Mouse (Mus musculus): ENCODE results near the gene Usp12. TPM values are rescaled to one million over a fixed set of nuclear protein-coding genes. Genes with fewer than 3 reads are reported as not detected.
A peak's percentile ranks its signal among the peaks of the same experiment; 100 is the strongest.

Usp12 gene
- polyA plus RNA-seq, 1 experiment = 27.6 TPM

DNA sequence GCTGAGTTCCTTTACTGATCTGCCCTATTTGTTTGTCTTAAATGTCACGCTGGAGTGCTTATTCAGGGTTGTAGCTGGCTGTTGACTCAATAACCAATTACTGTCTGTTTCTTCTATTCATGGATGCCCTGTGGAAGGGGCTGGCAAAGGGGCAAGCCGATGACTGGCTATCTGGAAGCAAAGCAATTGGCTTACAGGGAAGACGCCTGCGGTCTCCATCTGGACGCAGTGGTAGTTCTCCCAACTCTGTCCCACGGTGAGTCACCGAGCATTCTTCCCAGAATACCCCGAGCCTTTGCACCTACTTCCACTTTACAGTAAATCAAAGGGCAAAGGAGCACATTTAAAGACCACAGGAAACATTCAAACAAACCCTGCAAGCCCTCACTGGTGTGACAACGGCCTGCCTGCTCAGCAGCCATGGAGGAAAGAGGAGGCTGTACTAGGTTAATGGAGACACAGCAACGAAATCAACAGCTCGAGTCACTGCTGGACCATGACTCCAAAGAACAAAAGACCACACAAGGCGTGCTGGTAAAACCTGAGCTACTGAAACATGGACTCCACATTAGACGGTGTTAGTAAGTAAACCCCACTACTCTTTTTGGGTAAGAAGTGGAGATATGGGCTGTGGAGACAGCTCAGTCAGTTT, 17.7 kb downstream of the Usp12 start:
- DNase-seq (ENCODE audit: low read depth) = no peak

DNA sequence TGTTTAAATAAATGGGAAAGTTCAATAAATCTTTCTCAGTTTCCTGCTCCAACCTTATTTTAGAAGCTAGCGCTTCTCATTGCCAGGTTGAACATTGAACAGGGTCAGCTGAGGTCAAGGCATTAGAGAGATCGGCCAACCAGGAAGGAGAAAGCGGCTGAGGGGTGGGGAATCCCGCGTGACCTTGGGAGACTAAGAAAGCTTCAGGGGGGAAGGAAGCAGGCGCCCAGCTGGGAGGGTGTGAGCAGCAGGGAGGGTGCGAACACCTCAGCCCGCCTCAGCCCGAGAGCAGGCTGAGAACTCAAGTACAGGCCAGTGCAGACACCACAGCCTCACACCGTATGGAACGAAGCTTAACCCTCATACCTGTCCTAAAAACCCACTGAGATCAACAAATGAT, 22.8 kb downstream of the Usp12 start:
- no peak for TF ChIP-seq CTCF (IDR thresholded peaks at IDR 0.05; ENCODE audit: borderline replicate concordance, extremely low read depth, insufficient read depth, insufficient read length)
- no peak for TF ChIP-seq POLR2A (IDR thresholded peaks at IDR 0.05; ENCODE audit: borderline replicate concordance, extremely low read depth, insufficient read depth, insufficient read length, poor library complexity, severe bottlenecking)
- DNase-seq (ENCODE audit: low read depth) = no peak

More for the DNA sequence above, 17.7 kb downstream of the Usp12 start:
- TF ChIP-seq POLR2A (IDR thresholded peaks at IDR 0.05; ENCODE audit: borderline replicate concordance, extremely low read depth, insufficient read depth, insufficient read length, poor library complexity, severe bottlenecking) (no peak), CTCF (IDR thresholded peaks at IDR 0.05; ENCODE audit: borderline replicate concordance, extremely low read depth, insufficient read depth, insufficient read length) (no peak)

DNA sequence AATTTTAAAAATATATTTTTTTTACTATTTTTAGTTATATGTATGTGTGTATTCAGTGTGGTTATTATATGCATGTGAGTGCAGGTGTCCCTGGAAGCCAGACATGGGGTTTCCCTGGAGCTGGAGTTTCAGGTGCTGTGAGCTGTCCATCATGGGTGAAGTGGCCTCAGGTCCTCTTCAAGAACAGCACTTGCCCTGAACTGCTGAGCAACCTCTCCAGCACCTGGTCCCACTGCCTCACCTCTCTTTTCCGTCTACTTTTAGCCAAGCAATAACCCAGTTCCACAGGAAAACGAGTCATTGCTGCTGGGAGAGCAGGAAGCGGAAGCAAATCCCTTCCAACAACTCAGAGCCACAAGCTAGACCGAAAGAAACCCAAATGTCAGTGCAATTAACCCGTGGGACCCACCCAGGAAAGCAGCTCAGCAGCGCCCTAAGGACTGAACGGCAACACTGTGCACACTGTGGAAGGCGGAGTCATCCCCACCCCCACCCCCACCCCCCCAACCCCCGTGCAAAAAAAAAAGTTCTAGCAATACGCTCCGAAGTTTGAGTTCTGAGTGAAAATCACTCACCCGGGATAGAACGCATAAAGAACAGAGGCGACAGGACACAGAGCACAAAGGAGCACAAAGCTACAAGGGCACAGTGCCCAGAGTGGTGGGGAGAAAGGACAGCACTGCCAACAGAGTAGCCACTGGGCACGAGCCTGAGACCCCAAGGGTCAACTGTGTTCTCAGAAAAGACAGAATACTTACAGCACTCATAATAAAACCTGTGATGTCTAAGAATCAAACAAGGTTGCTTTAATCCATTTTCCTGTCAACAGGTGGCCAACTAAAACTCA, 24.6 kb downstream of the Usp12 start:
- peak; percentile 27 for DNase-seq (ENCODE audit: low read depth)
- TF ChIP-seq CTCF (IDR thresholded peaks at IDR 0.05; ENCODE audit: borderline replicate concordance, extremely low read depth, insufficient read depth, insufficient read length) = no peak
- TF ChIP-seq POLR2A (IDR thresholded peaks at IDR 0.05; ENCODE audit: borderline replicate concordance, extremely low read depth, insufficient read depth, insufficient read length, poor library complexity, severe bottlenecking) = no peak

DNA sequence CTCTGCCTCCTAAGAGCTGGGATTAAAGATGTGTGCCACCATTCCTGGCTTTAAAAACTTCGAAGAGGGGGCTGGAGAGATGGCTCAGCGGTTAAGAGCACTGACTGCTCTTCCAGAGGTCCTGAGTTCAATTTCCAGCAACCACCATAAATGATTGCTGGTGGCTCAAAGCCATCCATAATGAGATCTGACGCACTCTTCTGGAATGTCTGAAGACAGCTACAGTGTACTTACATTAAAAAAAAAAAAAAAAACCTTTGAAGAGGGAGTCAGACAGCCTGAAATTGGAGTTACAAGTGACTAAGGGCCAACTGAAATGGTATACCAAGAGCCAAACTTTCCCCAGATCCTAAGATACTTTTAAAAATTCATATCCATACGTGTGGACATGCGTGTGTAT, 29.0 kb downstream of the Usp12 start:
- no peak for TF ChIP-seq CTCF (IDR thresholded peaks at IDR 0.05; ENCODE audit: borderline replicate concordance, extremely low read depth, insufficient read depth, insufficient read length)
- no peak for TF ChIP-seq POLR2A (IDR thresholded peaks at IDR 0.05; ENCODE audit: borderline replicate concordance, extremely low read depth, insufficient read depth, insufficient read length, poor library complexity, severe bottlenecking)
- DNase-seq (ENCODE audit: low read depth) = no peak

DNA sequence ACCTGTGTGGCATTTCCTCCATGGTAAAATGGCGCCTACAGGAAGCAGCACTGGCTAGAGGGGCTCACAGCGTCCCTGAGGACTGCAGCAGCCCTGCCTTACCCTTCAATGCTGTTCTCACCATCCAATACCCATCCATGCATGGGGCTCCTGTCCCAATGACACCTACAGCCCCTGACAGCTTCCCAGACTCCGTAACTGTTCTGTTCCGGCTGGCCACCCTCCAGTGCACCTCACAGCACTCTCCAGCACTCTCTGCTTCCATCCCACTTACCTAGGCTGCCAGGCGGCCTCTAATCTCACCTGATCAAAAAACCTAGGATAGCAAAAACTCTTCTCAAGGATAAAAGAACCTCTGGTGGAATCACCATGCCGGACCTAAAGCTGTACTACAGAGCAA, 35.6 kb downstream of the Usp12 start:
- TF ChIP-seq CTCF (IDR thresholded peaks at IDR 0.05; ENCODE audit: borderline replicate concordance, extremely low read depth, insufficient read depth, insufficient read length) (no peak), POLR2A (IDR thresholded peaks at IDR 0.05; ENCODE audit: borderline replicate concordance, extremely low read depth, insufficient read depth, insufficient read length, poor library complexity, severe bottlenecking) (no peak)
- DNase-seq (ENCODE audit: low read depth) = no peak

DNA sequence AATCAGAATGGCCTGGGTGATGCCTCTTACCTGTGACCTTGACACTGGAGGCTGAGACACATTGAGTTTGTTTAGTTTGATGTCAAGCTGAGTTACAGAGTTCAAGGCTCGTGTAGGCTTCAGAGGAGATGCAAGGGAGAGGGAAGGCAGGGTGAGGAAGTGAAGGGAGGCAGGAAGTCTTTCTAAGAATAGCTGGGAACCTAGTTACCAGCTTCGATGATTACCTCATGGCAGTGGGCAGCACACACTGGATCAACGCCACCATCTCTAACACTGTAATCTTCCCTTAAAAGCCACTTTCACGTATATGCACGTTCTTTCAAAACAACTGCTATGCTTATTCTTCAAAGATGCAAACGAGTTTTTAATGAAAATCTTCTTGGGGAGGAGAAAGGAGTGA, 36.9 kb downstream of the Usp12 start:
- DNase-seq (ENCODE audit: low read depth) = no peak
- no peak for TF ChIP-seq POLR2A (IDR thresholded peaks at IDR 0.05; ENCODE audit: borderline replicate concordance, extremely low read depth, insufficient read depth, insufficient read length, poor library complexity, severe bottlenecking)
- no peak for TF ChIP-seq CTCF (IDR thresholded peaks at IDR 0.05; ENCODE audit: borderline replicate concordance, extremely low read depth, insufficient read depth, insufficient read length)

DNA sequence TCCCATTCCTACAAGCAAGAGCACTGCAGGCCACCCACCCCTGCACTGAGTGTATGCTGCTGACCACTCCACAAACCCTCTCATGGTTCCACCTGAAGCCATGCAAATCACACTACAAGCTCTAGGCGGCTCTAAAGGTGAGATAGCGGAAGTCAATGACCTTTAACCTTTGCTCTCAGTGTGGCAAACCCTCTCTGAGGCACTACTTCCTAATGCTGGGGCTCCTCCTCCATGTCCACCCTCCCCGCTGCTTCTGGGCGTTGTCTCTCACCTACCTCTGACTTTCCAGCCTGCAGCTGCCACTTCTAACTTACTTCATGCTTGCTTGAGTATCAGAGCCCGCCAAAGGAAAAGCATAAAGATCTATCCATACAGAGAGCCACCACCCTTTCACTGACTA, 37.5 kb downstream of the Usp12 start:
- TF ChIP-seq POLR2A (IDR thresholded peaks at IDR 0.05; ENCODE audit: borderline replicate concordance, extremely low read depth, insufficient read depth, insufficient read length, poor library complexity, severe bottlenecking) (no peak), CTCF (IDR thresholded peaks at IDR 0.05; ENCODE audit: borderline replicate concordance, extremely low read depth, insufficient read depth, insufficient read length) (no peak)
- DNase-seq (ENCODE audit: low read depth) = no peak

DNA sequence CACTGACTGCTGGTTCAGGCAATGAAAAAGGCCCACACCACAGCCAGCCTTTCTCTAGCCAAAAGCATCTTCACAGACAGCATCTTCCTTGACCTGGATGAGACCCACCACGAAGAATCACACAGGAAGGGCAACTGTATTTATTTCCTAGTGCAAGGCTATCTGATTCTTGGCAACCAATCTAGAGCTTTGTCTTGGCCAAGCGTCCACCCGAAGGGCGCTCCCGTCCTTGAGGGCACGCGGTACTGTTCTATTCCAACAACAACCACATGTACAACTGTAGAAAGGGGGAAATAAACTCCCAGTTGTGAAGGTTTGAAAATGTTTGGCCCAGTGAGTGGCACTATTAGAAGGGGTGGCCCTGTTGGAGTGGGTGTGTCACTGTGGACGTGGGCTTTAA, 41.6 kb downstream of the Usp12 start:
- DNase-seq (ENCODE audit: low read depth) = no peak
- TF ChIP-seq POLR2A (IDR thresholded peaks at IDR 0.05; ENCODE audit: borderline replicate concordance, extremely low read depth, insufficient read depth, insufficient read length, poor library complexity, severe bottlenecking) = no peak
- no peak for TF ChIP-seq CTCF (IDR thresholded peaks at IDR 0.05; ENCODE audit: borderline replicate concordance, extremely low read depth, insufficient read depth, insufficient read length)

DNA sequence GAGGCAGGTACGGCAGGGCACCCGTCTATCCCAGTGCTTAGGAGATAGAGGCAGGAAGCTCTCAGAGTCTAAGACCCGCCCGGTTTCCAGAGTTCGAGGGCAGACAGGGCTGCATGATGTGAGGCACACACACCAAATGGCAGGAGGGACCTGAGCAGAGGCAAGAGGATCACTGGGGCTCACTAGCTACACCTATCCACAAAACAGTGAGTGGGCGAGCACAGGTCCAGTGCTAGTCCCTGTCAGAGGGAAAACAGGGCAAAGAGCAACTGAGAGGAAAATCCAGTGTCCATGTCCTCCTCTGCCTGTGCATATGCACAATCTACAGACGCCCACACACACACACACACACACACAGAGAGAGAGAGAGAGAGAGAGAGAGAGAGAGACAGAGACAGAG, 43.8 kb downstream of the Usp12 start:
- no peak for DNase-seq (ENCODE audit: low read depth)
- no peak for TF ChIP-seq CTCF (IDR thresholded peaks at IDR 0.05; ENCODE audit: borderline replicate concordance, extremely low read depth, insufficient read depth, insufficient read length)
- TF ChIP-seq POLR2A (IDR thresholded peaks at IDR 0.05; ENCODE audit: borderline replicate concordance, extremely low read depth, insufficient read depth, insufficient read length, poor library complexity, severe bottlenecking) = no peak

DNA sequence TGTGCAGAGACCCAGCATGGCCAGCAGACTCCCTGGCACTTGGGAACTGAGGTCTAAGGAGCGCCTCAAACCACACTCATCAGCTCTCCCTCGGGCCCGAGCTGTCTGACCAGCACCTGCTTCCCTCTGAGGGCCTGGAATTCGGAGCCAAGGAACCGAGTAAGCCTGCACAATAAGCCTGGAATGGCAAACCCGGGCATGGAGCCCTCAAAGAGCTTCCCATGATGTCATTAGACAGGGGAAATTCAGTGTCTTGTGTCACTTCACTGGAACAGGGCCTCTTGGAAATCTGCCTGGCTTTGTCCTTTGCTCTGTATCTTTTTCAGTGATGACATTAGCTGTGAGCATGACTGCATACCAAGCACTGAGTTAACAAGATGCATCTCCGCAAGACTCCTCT, 44.5 kb downstream of the Usp12 start:
- no peak for TF ChIP-seq CTCF (IDR thresholded peaks at IDR 0.05; ENCODE audit: borderline replicate concordance, extremely low read depth, insufficient read depth, insufficient read length)
- TF ChIP-seq POLR2A (IDR thresholded peaks at IDR 0.05; ENCODE audit: borderline replicate concordance, extremely low read depth, insufficient read depth, insufficient read length, poor library complexity, severe bottlenecking) = no peak
- peak; percentile 58 for DNase-seq (ENCODE audit: low read depth)

DNA sequence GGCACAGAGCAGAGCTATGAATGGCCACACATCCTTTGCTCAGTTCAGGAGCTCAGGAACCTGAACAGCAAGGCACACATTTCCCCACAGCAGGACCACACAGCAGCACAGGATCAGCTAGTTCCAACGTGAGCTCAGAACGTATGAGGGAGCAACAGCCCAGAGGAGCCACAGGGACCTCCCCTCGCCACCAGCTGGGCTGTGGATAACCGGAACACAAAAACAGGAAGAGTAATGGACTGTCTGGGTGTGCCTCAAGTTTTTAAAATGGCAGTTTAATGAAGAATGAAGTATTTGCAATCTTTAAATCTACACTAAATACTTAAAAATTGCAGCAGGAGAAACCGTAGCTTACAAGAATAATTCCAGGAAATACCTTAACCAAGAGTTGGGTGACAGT, 44.9 kb downstream of the Usp12 start:
- DNase-seq (ENCODE audit: low read depth) = no peak

More for the DNA sequence above, 44.9 kb downstream of the Usp12 start:
- TF ChIP-seq POLR2A (IDR thresholded peaks at IDR 0.05; ENCODE audit: borderline replicate concordance, extremely low read depth, insufficient read depth, insufficient read length, poor library complexity, severe bottlenecking) (no peak), CTCF (IDR thresholded peaks at IDR 0.05; ENCODE audit: borderline replicate concordance, extremely low read depth, insufficient read depth, insufficient read length) (no peak)

Measured in brain, embryonic 14.5 days (tissue).